ENCODE assay signal across 1 mouse cellular context in genomic region chr15:98145559-98146181, GRCm38 (mm10).
TF ChIP-seq lines count a peak whose summit lies in the region.

No protein-coding gene starts in this region.

TF ChIP-seq in C2C12, 6 proteins besides CTCF, POLR2A, EP300 and RAD21:
- TF ChIP-seq MYOD1 (IDR thresholded peaks at IDR 0.05; ENCODE audit: control insufficient read depth, insufficient read length, low read depth), result no peak
- TF ChIP-seq CEBPB (IDR thresholded peaks at IDR 0.05; ENCODE audit: low read depth), result no peak
- TF ChIP-seq USF1 (IDR thresholded peaks at IDR 0.05; ENCODE audit: low read depth), result no peak
- TF ChIP-seq MAX (IDR thresholded peaks at IDR 0.05), result peak; percentile 70
